Mouse (Mus musculus) stomach, postnatal 0 days (tissue): Measurements from ENCODE around the gene Fnip2.

Source experiments
- CTCF ChIP-seq: IDR thresholded peaks from 2 replicates; pipeline ENCODE4 v1.5.1; 2016; ENCODE audit warnings: antibody characterized with exemption, low read depth, mild to moderate bottlenecking, moderate library complexity
- EP300 ChIP-seq: optimal IDR thresholded peaks from 2 replicates; pipeline ENCODE3; 2016; ENCODE audit warnings: antibody characterized with exemption

DNA sequence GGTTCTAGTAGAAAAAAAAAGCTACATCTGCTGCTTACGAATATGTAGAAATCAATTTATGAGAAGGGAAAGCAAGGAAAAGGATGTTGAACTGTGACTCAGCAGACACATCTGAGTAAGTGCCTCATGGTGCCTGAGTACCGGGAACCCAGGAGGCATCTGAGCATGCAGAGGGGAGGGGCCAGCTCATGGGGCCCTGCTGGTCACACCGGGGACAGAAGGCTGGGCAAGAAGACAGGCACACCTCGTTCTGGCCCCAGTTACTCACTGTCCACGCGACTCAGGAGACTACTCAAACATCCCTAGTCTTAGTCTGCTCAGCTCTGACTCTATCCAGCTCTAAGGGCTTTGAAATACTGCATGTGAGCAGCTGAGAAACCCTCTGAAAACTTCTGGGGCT is 25.0 kb downstream of the Fnip2 start:
- peak; percentile 25; the same call in 1 of the 2 replicates for TF ChIP-seq CTCF
- TF ChIP-seq EP300 = no peak
